13 mouse cellular contexts compared by ENCODE assay signal in genomic region chr1:162225621-162226147, GRCm38 (mm10).
DNase-seq lines count a peak whose midpoint lies in the region; ATAC-seq lines count a peak whose summit lies in the region.
"Had no signal": no experiment of that assay in that cellular context is flagged by ENCODE, and none has a peak within 500 bp of the region (broad histone marks: within the 10 kb centered on the region; RNA-seq: fewer than 3 reads in every experiment).

No protein-coding gene starts in this region.

- H3K4me1 ChIP-seq in heart, embryonic 13.5 days = peaks cover 18% of the 10 kb centered on the region
- H3K4me1 ChIP-seq in lung, embryonic 15.5 days = peaks cover 24% of the 10 kb centered on the region
- H3K4me1 ChIP-seq in stomach, embryonic 15.5 days = peaks cover 6% of the 10 kb centered on the region
- H3K4me1 ChIP-seq: liver, embryonic 12.5 days had no signal

- no peak for DNase-seq in heart, adult 9 months (ENCODE audit: low spot score in 2 of 2)
- no peak for DNase-seq in lung, postnatal 36 days
- peak; percentile 63 for DNase-seq in hindlimb bud, embryonic 11.5 days (ENCODE audit: extremely low spot score, low read depth, low spot score)
- DNase-seq in cerebellum, adult 8-10 months = no peak
- DNase-seq in adrenal gland, postnatal 14 days = no peak
- DNase-seq: cerebellum, postnatal 36 days; right cerebral cortex, adult 18-20 months; thymus, adult 18-20 months had no signal

- H3K36me3 ChIP-seq in heart, embryonic 13.5 days = peaks cover 3% of the 10 kb centered on the region; the same call in 1 of the 2 replicates
- H3K36me3 ChIP-seq in lung, embryonic 15.5 days = 0 out of 2 replicates have a peak, but pooled peaks cover 5% of the 10 kb centered on the region
- no peaks in the 10 kb centered on the region for H3K36me3 ChIP-seq in stomach, embryonic 15.5 days
- H3K36me3 ChIP-seq: liver, embryonic 12.5 days had no signal

- no peak for ATAC-seq in heart, embryonic 13.5 days (ENCODE audit: extremely low read depth, insufficient number of reproducible peaks, low FRiP score, low TSS enrichment)
- peak; percentile 51; the same call in 1 of the 2 replicates for ATAC-seq in lung, embryonic 15.5 days (ENCODE audit: borderline replicate concordance, extremely low read depth, low FRiP score, low TSS enrichment)
- ATAC-seq in stomach, embryonic 15.5 days (ENCODE audit: insufficient read depth, low FRiP score, low read depth) = 0 out of 2 replicates have a peak, but pooled peaks have one; percentile 13
- ATAC-seq: forebrain, embryonic 16.5 days; liver, embryonic 12.5 days had no signal

- H3K9me3 ChIP-seq in heart, embryonic 13.5 days = no peaks in the 10 kb centered on the region
- H3K9me3 ChIP-seq in lung, embryonic 15.5 days = no peaks in the 10 kb centered on the region
- H3K9me3 ChIP-seq in stomach, embryonic 15.5 days = no peaks in the 10 kb centered on the region
- H3K9me3 ChIP-seq: liver, embryonic 12.5 days had no signal

- H3K9ac ChIP-seq in heart, embryonic 13.5 days = 0 out of 2 replicates have a peak overlapping the region, but pooled peaks have one; percentile 16
- no peak overlapping the region for H3K9ac ChIP-seq in lung, embryonic 15.5 days
- no peak overlapping the region for H3K9ac ChIP-seq in stomach, embryonic 15.5 days
- H3K9ac ChIP-seq: liver, embryonic 12.5 days had no signal

- H3K4me2 ChIP-seq in heart, embryonic 13.5 days = no peak overlapping the region
- no peak overlapping the region for H3K4me2 ChIP-seq in lung, embryonic 15.5 days
- H3K4me2 ChIP-seq in stomach, embryonic 15.5 days = no peak overlapping the region
- H3K4me2 ChIP-seq: liver, embryonic 12.5 days had no signal

- no peaks in the 10 kb centered on the region for H3K27me3 ChIP-seq in heart, embryonic 13.5 days (replicated peaks)
- no peaks in the 10 kb centered on the region for H3K27me3 ChIP-seq in lung, embryonic 15.5 days
- no peaks in the 10 kb centered on the region for H3K27me3 ChIP-seq in stomach, embryonic 15.5 days (replicated peaks)
- H3K27me3 ChIP-seq: liver, embryonic 12.5 days had no signal

- H3K27ac ChIP-seq in heart, embryonic 13.5 days (replicated peaks) = peak overlapping the region; percentile 62
- H3K27ac ChIP-seq in lung, embryonic 15.5 days = peak overlapping the region; percentile 86
- peak overlapping the region; percentile 75 for H3K27ac ChIP-seq in stomach, embryonic 15.5 days
- H3K27ac ChIP-seq: liver, embryonic 12.5 days had no signal

- H3K4me3 ChIP-seq in heart, embryonic 13.5 days = no peak overlapping the region
- H3K4me3 ChIP-seq in lung, embryonic 15.5 days = no peak overlapping the region
- H3K4me3 ChIP-seq in stomach, embryonic 15.5 days (replicated peaks) = no peak overlapping the region
- H3K4me3 ChIP-seq: liver, embryonic 12.5 days had no signal

- 40% methylated on average over 7 of the region's 7 CpGs for WGBS in heart, embryonic 13.5 days
- 20% methylated on average over 7 of the region's 7 CpGs for WGBS in lung, embryonic 15.5 days
- 36% methylated on average over 7 of the region's 7 CpGs for WGBS in stomach, embryonic 15.5 days
